Mouse (Mus musculus) E14TG2a.4 (cell line): Measurements from ENCODE around the gene Grm8.

Source experiments
- CTCF ChIP-seq: conservative IDR thresholded peaks from 2 replicates; pipeline ENCODE4 v1.5.1; 2014; ENCODE audit warnings: low read length
- NANOG ChIP-seq: IDR thresholded peaks from 2 replicates; pipeline ENCODE4 v1.6.1; 2014; ENCODE audit warnings: borderline replicate concordance, low read length, mixed read lengths
- POU5F1 ChIP-seq: IDR thresholded peaks from 2 replicates; pipeline ENCODE4 v1.6.1; 2014; ENCODE audit warnings: low read length, borderline replicate concordance

DNA sequence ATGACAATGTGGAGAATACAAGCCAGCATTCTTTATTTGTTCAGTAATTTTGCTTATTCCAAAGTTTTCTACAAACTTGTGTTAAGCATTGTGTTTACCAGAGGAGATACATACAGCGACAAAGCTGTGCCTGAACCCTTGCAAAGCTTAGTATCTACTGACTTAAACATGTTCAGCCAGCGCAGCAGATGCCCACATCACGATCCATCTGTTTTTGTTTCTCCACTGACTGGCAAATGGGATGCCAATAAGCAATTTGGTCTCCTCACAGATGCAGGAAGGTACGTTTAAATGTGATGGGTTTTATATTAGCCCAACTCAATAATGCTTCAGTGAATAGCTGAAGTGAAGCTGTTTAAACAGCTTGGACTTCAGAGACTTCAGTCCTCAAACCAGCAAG, 794.8 kb downstream of the Grm8 start:
- TF ChIP-seq CTCF, result no peak
- no peak for TF ChIP-seq NANOG
- TF ChIP-seq POU5F1, result no peak
